Comparison of ENCODE assay signal across 8 mouse cellular contexts in the genomic region with DNA sequence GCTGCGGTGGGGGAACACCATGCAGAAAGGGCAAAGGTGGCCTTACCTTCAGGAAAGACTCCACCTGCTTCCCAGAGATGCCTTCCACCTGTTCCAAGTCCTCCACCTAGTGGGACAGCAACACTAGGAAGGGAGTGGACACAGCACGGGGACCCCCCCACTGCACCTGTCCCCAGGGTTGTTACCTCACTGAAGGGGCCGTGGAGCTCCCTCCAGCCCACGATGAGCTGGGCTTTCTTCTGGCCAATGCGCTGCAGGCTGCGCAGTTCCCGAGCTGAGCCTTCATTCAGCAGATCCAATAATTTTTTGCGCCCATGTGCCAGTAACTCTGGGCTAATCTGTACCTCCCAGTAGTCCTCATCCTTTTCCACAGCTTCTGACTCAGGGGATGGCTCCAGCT. TPM values are rescaled to one million over a fixed set of nuclear protein-coding genes. Genes with fewer than 3 reads are reported as not detected.
A peak's percentile ranks its signal among the peaks of the same experiment; 100 is the strongest.
DNase-seq lines count a peak whose midpoint lies in the region; ATAC-seq and TF ChIP-seq lines count a peak whose summit lies in the region.

No protein-coding gene starts in this region.

- H3K9ac ChIP-seq in embryonic facial prominence, embryonic 14.5 days (ENCODE audit: low read depth, low read length): peak overlapping the region; percentile 98
- H3K9ac ChIP-seq in intestine, embryonic 16.5 days (ENCODE audit: low read depth, low read length): peak overlapping the region; percentile 99
- peak overlapping the region; percentile 66 for H3K9ac ChIP-seq in neural tube, embryonic 14.5 days (replicated peaks; ENCODE audit: low read depth, low read length)

- peak overlapping the region; percentile 55 for H3K4me3 ChIP-seq in lung, adult 2 months (replicated peaks; ENCODE audit: extremely low read depth, low read depth, low read length)
- peak overlapping the region; percentile 87 for H3K4me3 ChIP-seq in embryonic facial prominence, embryonic 14.5 days (ENCODE audit: low read depth, low read length)
- H3K4me3 ChIP-seq in intestine, embryonic 16.5 days (ENCODE audit: low read length): peak overlapping the region; percentile 69
- H3K4me3 ChIP-seq in neural tube, embryonic 14.5 days (ENCODE audit: low read depth, low read length): peak overlapping the region; percentile 95

- peaks cover 11% of the 10 kb centered on the region; the same call in 1 of the 2 replicates for H3K4me1 ChIP-seq in lung, adult 2 months (ENCODE audit: control insufficient read depth, insufficient read depth, low read length)
- peaks cover 18% of the 10 kb centered on the region for H3K4me1 ChIP-seq in embryonic facial prominence, embryonic 14.5 days (ENCODE audit: control insufficient read depth, insufficient read depth, low read length)
- H3K4me1 ChIP-seq in intestine, embryonic 16.5 days (ENCODE audit: control insufficient read depth, insufficient read depth, low read length): peaks cover 23% of the 10 kb centered on the region
- peaks cover 32% of the 10 kb centered on the region for H3K4me1 ChIP-seq in neural tube, embryonic 14.5 days (ENCODE audit: control insufficient read depth, insufficient read depth, low read length)

- peaks cover 64% of the 10 kb centered on the region for H3K36me3 ChIP-seq in embryonic facial prominence, embryonic 14.5 days (ENCODE audit: control insufficient read depth, insufficient read depth, low read length)
- H3K36me3 ChIP-seq in intestine, embryonic 16.5 days (ENCODE audit: control insufficient read depth, insufficient read depth, low read length): peaks cover 16% of the 10 kb centered on the region
- peaks cover 14% of the 10 kb centered on the region for H3K36me3 ChIP-seq in neural tube, embryonic 14.5 days (ENCODE audit: control insufficient read depth, insufficient read depth, low read length)

- H3K9me3 ChIP-seq in embryonic facial prominence, embryonic 14.5 days (ENCODE audit: control insufficient read depth, low read length): no peaks in the 10 kb centered on the region
- H3K9me3 ChIP-seq in intestine, embryonic 16.5 days (ENCODE audit: control insufficient read depth, low read length): no peaks in the 10 kb centered on the region
- H3K9me3 ChIP-seq in neural tube, embryonic 14.5 days (ENCODE audit: control insufficient read depth, low read length): no peaks in the 10 kb centered on the region

- no peak for TF ChIP-seq CTCF in lung, adult 2 months (IDR thresholded peaks at IDR 0.05; ENCODE audit: insufficient read depth, low read length)

- no peak for ATAC-seq in embryonic facial prominence, embryonic 14.5 days (ENCODE audit: low read depth)
- peak; percentile 0; the same call in 1 of the 2 replicates for ATAC-seq in intestine, embryonic 16.5 days
- peak; percentile 26; the same call in 1 of the 2 replicates for ATAC-seq in neural tube, embryonic 14.5 days (ENCODE audit: low read depth)

- H3K4me2 ChIP-seq in embryonic facial prominence, embryonic 14.5 days (ENCODE audit: low read depth, low read length): peak overlapping the region; percentile 79
- peak overlapping the region; percentile 69 for H3K4me2 ChIP-seq in intestine, embryonic 16.5 days (ENCODE audit: low read depth, low read length)
- H3K4me2 ChIP-seq in neural tube, embryonic 14.5 days (ENCODE audit: low read depth, low read length): peak overlapping the region; percentile 81

- TF ChIP-seq POLR2A in lung, adult 2 months (IDR thresholded peaks at IDR 0.05; ENCODE audit: borderline replicate concordance, extremely low read depth, low read depth, low read length): no peak

- DNase-seq in lung, adult 2 months: no peak
- DNase-seq in lung, postnatal 36 days: no peak
- DNase-seq in embryonic facial prominence, embryonic 14.5 days (ENCODE audit: low spot score): no peak
- DNase-seq in gastrocnemius, postnatal 14 days: no peak
- DNase-seq in urinary bladder, postnatal 4 days (ENCODE audit: low spot score in 2 of 2): no peak
- no peak for DNase-seq in cerebellum, postnatal 4 days (ENCODE audit: low spot score in 2 of 2)

- intact Hi-C loops in gastrocnemius, postnatal 14 days (cut with DNase I; ENCODE audit: low total_unique reads): no loop called here

- WGBS in lung, adult 2 months: 53% methylated on average over 8 of the region's 8 CpGs
- 61% methylated on average over 8 of the region's 8 CpGs for WGBS in embryonic facial prominence, embryonic 14.5 days
- 49% methylated on average over 8 of the region's 8 CpGs for whole genome bisulfite sequencing in intestine, embryonic 16.5 days
- WGBS in neural tube, embryonic 14.5 days: 56% methylated on average over 8 of the region's 8 CpGs

- H3K27ac ChIP-seq in embryonic facial prominence, embryonic 14.5 days (replicated peaks; ENCODE audit: low read depth, low read length): peak overlapping the region; percentile 99
- peak overlapping the region; percentile 95 for H3K27ac ChIP-seq in intestine, embryonic 16.5 days (ENCODE audit: low read length)
- H3K27ac ChIP-seq in neural tube, embryonic 14.5 days (ENCODE audit: low read depth, low read length): peak overlapping the region; percentile 100

- H3K27me3 ChIP-seq in embryonic facial prominence, embryonic 14.5 days (replicated peaks; ENCODE audit: control insufficient read depth, insufficient read depth, low read length): no peaks in the 10 kb centered on the region
- H3K27me3 ChIP-seq in intestine, embryonic 16.5 days (replicated peaks; ENCODE audit: control insufficient read depth, insufficient read depth, low read length): no peaks in the 10 kb centered on the region
- H3K27me3 ChIP-seq in neural tube, embryonic 14.5 days (ENCODE audit: control insufficient read depth, insufficient read depth, low read length): no peaks in the 10 kb centered on the region

RNA-seq across cellular contexts. Expression of gene Maz, which starts 1.0 kb away (rescaled TPM):
- polyA plus RNA-seq in lung, adult 2 months (2012; rRNA removed): 131 and 194 TPM in 2 replicates
- 57.3 TPM in 2 replicates for polyA plus RNA-seq in embryonic facial prominence, embryonic 14.5 days (2014; fragmentation: Nextera tagmentation; extraction: Ambion mirVana)
- polyA plus RNA-seq in intestine, embryonic 16.5 days (2015; fragmentation: Nextera tagmentation; extraction: Ambion mirVana): 35.7 and 42.1 TPM in 2 replicates
- polyA plus RNA-seq in neural tube, embryonic 14.5 days (2014; fragmentation: Nextera tagmentation; extraction: Ambion mirVana): 61.7 and 64.8 TPM in 2 replicates
- 10 to 100 TPM; 53.6 to 58.2 TPM for total RNA-seq in gastrocnemius, postnatal 14 days (2021)

RNA-seq across cellular contexts. Expression of gene Prrt2, which starts 6.9 kb away (rescaled TPM):
- polyA plus RNA-seq in lung, adult 2 months (2012; rRNA removed): 8.1 and 9.8 TPM in 2 replicates
- polyA plus RNA-seq in embryonic facial prominence, embryonic 14.5 days (2014; fragmentation: Nextera tagmentation; extraction: Ambion mirVana): 19.5 and 21.6 TPM in 2 replicates
- 2.9 and 3.8 TPM in 2 replicates for polyA plus RNA-seq in intestine, embryonic 16.5 days (2015; fragmentation: Nextera tagmentation; extraction: Ambion mirVana)
- polyA plus RNA-seq in neural tube, embryonic 14.5 days (2014; fragmentation: Nextera tagmentation; extraction: Ambion mirVana): 41.4 and 63.5 TPM in 2 replicates
- total RNA-seq in gastrocnemius, postnatal 14 days (2021): 1 to 10 TPM; 1.6 TPM

RNA-seq across cellular contexts. Expression of gene Gm42742, which starts 7.0 kb away (rescaled TPM):
- polyA plus RNA-seq in lung, adult 2 months (2012; rRNA removed): 26.5 and 38.8 TPM in 2 replicates
- 53.5 and 66.6 TPM in 2 replicates for polyA plus RNA-seq in embryonic facial prominence, embryonic 14.5 days (2014; fragmentation: Nextera tagmentation; extraction: Ambion mirVana)
- 21.9 and 23.5 TPM in 2 replicates for polyA plus RNA-seq in intestine, embryonic 16.5 days (2015; fragmentation: Nextera tagmentation; extraction: Ambion mirVana)
- polyA plus RNA-seq in neural tube, embryonic 14.5 days (2014; fragmentation: Nextera tagmentation; extraction: Ambion mirVana): 36.3 and 60.2 TPM in 2 replicates
- 10 to 100 TPM; 11.1 to 11.6 TPM for total RNA-seq in gastrocnemius, postnatal 14 days (2021)

RNA-seq across cellular contexts. Expression of gene Pagr1a, which starts 10.7 kb away (rescaled TPM):
- 5.7 and 7.5 TPM in 2 replicates for polyA plus RNA-seq in lung, adult 2 months (2012; rRNA removed)
- polyA plus RNA-seq in embryonic facial prominence, embryonic 14.5 days (2014; fragmentation: Nextera tagmentation; extraction: Ambion mirVana): 12.8 and 30.5 TPM in 2 replicates
- 69.8 and 82.7 TPM in 2 replicates for polyA plus RNA-seq in intestine, embryonic 16.5 days (2015; fragmentation: Nextera tagmentation; extraction: Ambion mirVana)
- 30.4 and 46.9 TPM in 2 replicates for polyA plus RNA-seq in neural tube, embryonic 14.5 days (2014; fragmentation: Nextera tagmentation; extraction: Ambion mirVana)
- 10 to 100 TPM in 1 of 2 experiments, 1 to 10 TPM in 1; 8.6 to 15.3 TPM for total RNA-seq in gastrocnemius, postnatal 14 days (2021)

RNA-seq across cellular contexts. Expression of gene Pagr1b, which starts 11.6 kb away (rescaled TPM):
- polyA plus RNA-seq in lung, adult 2 months (2012; rRNA removed): 2.6 and 2.8 TPM in 2 replicates
- 0.39 TPM in 1 of 2 replicates, not detected in the other for polyA plus RNA-seq in embryonic facial prominence, embryonic 14.5 days (2014; fragmentation: Nextera tagmentation; extraction: Ambion mirVana)
- polyA plus RNA-seq in intestine, embryonic 16.5 days (2015; fragmentation: Nextera tagmentation; extraction: Ambion mirVana): 0.78 and 2.5 TPM in 2 replicates
- polyA plus RNA-seq in neural tube, embryonic 14.5 days (2014; fragmentation: Nextera tagmentation; extraction: Ambion mirVana): not detected in 2 replicates
- total RNA-seq in gastrocnemius, postnatal 14 days (2021): under 1 TPM in 1 of 2 experiments, not detected in 1; 0.97 TPM
